Mouse (Mus musculus) heart, postnatal 36 days (tissue): Measurements from ENCODE around the gene Serbp1. TPM values are rescaled to one million over a fixed set of nuclear protein-coding genes. Genes with fewer than 3 reads are reported as not detected.
A peak's percentile ranks its signal among the peaks of the same experiment; 100 is the strongest.
"Not testable (repeated sequence)": the region's sequence is repeated elsewhere in the genome, so short reads cannot be mapped to it uniquely, and the experiment has no call there.

Source experiments
- DNase-seq, 2 experiments: peaks; one replicate each; pipeline ENCODE4 v3.0.0; 2021 to 2022
- intact Hi-C: fragments of 180-260 bp; cut with DNase I; formaldehyde crosslinking; loops from one replicate; pipeline ENCODE4 v1.15.1; 2025
- total RNA-seq, 2 experiments: library from RNA; stranded (reverse); gene quantifications; 2 replicates each; pipeline ENCODE4 v1.2.3; 2021

Gene Serbp1
- 100 to 1,000 TPM; 201 to 234 TPM for total RNA-seq

GRCm38 (mm10) chr6:67237977-67238376 is at the start of gene Serbp1:
Serbp1 (plus strand) TSS chr6:67238176.
- intact Hi-C loops: no loop called here
- DNase-seq: no peak

- intact Hi-C loops: no loop called here
- no peak for DNase-seq
Measured at GRCm38 (mm10) chr6:67193591-67193990, 44.4 kb upstream of the Serbp1 start.

GRCm38 (mm10) chr6:67194606-67195005 is 43.4 kb upstream of the Serbp1 start:
- no peak for DNase-seq
- intact Hi-C loops: no loop called here

- DNase-seq: no peak
- intact Hi-C loops: no loop called here
Measured at GRCm38 (mm10) chr6:67195148-67195611, 42.8 kb upstream of the Serbp1 start.

DNA sequence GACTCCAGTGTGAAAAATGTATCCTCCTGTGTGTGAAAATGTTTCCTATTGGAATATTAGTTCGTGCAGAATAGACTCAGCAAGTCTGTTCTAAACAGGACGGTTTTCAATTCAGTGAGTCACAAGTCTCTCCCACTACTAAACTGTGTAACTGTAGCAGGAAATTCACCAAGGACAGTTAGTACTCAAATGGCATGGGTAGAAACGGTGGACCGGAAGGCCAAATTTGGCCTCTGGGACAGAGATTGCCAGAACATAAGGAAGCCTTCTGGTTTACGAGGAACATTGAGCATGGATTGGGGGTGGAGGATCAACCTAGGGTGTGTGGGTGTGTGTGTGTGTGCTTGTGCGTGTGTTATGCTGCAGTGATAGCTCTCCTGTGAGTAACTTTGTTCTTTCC is 41.2 kb upstream of the Serbp1 start:
- intact Hi-C loops: no loop called here
- DNase-seq: no peak

- peak; percentile 24 to 46 for DNase-seq
- intact Hi-C loops: loop anchor here (1.0 kb wide), 2 partner anchors 120 to 238 kb away; no protein-coding TSS in a partner anchor
Measured at GRCm38 (mm10) chr6:67198085-67198484, 39.9 kb upstream of the Serbp1 start.

GRCm38 (mm10) chr6:67200715-67201322 is 37.2 kb upstream of the Serbp1 start:
- intact Hi-C loops: no loop called here
- DNase-seq: peak; percentile 31 to 32

DNA sequence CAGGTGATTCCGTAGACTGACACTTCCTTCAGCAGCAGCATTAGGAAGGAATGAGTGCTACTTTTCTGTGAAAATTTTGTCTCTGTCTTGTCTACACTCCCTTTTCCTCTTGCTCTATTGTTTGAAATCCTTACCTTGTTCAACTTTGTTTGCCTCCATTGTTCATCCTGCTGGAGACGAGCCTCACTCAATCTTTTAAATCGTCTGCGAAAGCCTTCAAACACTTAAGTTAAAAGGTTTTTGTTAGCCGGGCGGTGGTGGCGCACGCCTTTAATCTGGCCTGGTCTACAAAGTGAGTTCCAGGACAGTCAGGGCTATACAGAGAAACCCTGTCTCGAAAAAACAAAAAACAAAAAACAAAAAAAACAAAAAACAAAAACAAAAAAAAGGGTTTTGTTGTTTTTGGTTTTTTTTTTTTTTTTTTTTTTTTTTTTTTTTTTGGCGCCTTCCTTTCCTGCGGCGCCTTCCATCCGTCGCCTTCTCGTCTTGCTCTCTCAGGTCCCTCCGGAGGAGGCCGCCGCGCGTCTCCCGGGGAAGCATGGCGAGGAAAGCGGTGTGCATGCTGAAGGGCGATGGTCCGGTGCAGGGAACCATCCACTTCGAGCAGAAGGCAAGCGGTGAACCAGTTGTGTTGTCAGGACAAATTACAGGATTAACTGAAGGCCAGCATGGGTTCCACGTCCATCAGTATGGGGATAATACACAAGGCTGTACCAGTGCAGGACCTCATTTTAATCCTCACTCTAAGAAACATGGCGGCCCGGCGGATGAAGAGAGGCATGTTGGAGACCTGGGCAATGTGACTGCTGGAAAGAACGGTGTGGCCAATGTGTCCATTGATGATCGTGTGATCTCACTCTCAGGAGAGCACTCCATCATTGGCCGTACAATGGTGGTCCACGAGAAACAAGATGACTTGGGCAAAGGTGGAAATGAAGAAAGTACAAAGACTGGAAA is 32.6 kb upstream of the Serbp1 start:
- DNase-seq: no peak
- intact Hi-C loops: no loop called here

DNA sequence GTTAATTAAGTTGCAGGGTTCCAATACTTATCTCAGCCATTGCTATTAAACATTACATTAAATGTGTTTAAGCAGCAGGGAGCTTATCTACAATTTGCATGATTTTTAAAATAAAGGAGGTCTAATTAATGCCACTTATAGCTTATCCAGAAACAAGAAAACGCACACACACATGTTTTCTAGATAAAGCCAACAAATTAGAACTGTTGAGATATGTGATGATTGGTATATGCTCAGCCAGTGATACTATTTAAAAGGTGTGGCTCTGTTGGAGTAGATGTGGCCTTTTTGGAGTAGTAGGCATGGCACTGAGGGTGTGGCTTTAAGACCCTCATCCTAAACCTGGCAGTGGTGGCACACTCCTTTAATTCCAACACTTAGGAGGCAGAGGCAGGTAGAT is 25.6 kb upstream of the Serbp1 start:
- no peak for DNase-seq
- intact Hi-C loops: no loop called here

DNA sequence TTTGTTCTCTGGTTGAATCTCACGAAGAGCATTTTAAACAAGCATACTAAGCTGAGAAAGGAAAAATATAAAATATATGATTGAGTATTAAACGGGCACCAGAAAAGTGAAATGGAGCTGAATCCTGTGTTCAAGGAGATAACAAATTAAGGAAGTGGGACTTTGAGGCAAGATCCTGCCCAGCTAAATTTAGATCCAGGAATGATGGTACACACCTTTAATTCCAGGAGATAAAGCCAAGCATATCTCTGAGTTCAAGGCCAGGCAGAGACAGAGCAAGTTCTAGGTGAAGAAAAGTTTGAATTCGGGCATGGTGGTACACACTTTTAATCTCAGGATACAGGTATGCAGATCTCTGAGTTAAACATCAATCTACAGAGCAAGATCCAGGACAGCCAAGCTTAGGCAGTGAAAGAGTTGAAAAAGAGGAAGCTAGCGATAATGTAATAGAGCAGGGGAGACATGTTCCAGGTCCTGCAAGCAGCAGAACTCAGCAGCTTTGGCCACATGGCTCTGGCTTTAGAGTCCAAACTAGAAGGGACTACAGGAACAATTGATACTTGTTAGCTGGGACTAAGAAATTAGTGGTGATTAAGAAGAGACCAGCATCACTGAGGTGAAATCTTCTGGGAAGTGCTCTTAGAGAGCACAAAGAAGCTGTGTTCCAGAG is 24.4 kb upstream of the Serbp1 start:
- DNase-seq: no peak
- intact Hi-C loops: no loop called here

DNA sequence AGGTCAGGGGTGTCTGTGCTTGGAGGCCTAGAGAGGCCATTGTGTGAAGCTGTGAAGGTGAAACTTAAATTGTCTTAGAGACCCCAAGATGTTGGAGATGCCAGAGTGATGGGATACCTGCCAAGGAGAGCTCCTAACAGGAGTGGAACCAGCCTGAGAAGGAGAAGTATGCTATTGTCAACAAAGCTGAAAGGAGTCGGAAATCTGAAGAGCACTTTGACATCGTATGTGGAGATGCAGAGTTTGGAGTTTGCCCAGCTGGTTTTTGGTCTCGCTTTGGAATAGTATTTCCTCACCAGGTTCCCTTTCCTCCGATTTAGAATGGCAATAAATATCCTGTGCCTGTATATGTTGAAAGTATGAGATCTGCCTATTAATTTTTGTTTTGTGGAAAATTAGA is 20.6 kb upstream of the Serbp1 start:
- no peak for DNase-seq
- intact Hi-C loops: no loop called here

DNA sequence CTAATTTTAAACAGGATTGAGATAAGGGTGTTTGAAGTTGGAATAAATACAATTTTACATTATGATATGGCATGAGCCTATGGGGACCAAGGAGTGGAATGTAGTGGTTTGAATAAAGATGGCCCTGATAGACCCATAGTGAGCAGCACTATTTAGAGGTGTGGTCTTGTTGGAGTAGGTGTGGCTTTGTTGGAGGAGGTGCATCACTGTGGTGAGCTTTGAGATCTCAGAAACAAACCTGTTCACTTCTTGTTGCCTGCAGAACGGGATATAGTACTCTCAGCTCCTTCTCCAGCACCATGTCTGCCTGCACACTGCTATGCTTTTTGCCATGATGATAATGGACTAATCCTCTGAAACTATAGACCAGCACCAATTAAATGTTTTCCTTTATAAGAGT is 20.1 kb upstream of the Serbp1 start:
- DNase-seq: no peak
- intact Hi-C loops: no loop called here

DNA sequence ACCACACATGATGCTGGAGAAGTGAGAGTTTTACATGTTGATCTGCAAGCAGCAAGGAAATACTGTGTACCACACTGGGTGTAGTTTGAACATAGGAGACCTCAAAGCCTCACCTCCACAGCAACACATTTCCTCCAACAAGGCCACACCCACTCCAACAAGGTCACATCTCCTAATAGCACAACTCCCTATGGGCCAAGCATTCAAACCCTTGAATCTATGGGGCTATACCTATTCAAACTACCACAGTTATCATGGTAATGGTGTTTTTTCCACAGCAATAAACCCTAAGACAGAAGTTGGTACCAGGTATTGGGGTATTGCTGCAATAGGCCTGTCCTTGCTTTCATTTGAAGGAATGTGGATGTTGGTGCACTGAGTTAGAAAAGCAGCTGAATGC is 19.4 kb upstream of the Serbp1 start:
- DNase-seq: no peak
- intact Hi-C loops: no loop called here

DNA sequence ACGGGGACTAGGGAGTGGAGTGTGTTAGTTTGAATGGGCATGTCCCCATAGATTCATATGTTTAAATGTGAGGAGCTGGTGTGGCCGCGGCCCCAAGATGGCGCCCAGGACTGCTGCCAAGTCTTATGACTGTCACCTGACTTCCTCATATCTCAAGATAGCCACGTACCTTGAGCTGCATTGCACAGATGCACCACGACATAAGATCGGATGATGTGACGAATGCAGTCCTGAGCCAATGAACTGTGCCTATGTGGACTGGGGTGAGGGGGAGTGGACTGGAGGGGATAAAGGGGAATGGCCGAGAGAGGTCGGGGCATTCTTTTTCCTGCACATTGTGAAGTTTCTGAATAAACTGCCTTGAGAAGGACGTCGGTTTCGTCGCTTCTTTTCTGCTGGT is 18.0 kb upstream of the Serbp1 start:
- intact Hi-C loops, DNase-seq: not testable (repeated sequence)

DNA sequence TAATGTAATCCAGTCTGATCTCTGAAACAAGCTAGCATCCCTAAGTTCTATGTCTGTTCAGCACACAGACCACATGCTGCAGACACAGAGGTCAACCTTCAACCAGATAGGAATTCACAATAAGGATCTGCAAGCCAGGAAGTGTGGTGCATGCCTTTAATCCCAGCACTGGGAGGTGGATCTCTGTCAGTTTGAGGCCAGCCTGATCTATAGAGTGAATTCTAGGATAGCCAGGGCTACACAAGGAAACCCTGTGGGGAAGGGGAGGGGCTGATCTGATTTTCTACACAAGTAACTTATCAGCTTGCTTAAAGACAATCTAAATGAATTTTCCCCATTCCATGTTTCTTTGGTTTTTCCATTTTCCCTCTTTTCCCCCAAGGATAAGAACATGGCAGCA is 17.2 kb upstream of the Serbp1 start:
- intact Hi-C loops: no loop called here
- no peak for DNase-seq

GRCm38 (mm10) chr6:67223082-67223481 is 14.9 kb upstream of the Serbp1 start:
- DNase-seq: no peak

GRCm38 (mm10) chr6:67223499-67223898 is 14.5 kb upstream of the Serbp1 start:
- intact Hi-C loops: no loop called here
- no peak for DNase-seq

More at GRCm38 (mm10) chr6:67223082-67223481, 14.9 kb upstream of the Serbp1 start:
- intact Hi-C loops: no loop called here

- no peak for DNase-seq
- intact Hi-C loops: no loop called here
Measured at GRCm38 (mm10) chr6:67226286-67226685, 11.7 kb upstream of the Serbp1 start.

- DNase-seq: peak; percentile 15 to 45
- intact Hi-C loops: loop anchor here (2.0 kb wide), 1 partner anchor 38 kb away; no protein-coding TSS in a partner anchor
Measured at GRCm38 (mm10) chr6:67228459-67229107, 9.4 kb upstream of the Serbp1 start.

- intact Hi-C loops: loop anchor here (2.0 kb wide), 1 partner anchor 37 kb away; no protein-coding TSS in a partner anchor
Measured at GRCm38 (mm10) chr6:67229521-67229920, 8.5 kb upstream of the Serbp1 start.

More at GRCm38 (mm10) chr6:67229521-67229920, 8.5 kb upstream of the Serbp1 start:
- no peak for DNase-seq
